Mouse (Mus musculus): Measurements from ENCODE around the gene Nlrc5.

DNA sequence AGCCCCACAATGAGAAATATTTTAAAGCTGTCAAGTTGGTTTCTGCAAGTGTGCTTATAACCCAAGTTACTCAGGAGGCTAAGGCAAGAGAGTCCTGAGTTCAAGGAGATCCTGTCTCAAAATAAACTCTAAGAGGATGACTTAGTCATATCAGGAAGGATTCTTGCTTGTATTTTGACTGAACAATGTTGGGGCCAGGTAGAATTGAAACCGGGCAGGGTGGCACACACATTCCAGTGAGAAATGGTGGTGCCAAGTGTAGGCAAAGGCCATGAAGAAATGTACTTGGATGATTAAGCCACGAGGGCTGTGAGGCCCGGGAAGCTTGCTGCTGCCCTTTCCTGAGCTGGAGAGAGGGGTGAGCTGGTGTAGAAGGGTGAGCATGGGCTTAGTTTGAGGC, 13.0 kb downstream of the Nlrc5 start:
- TF ChIP-seq CTCF (IDR thresholded peaks at IDR 0.05; ENCODE audit: low read depth, low read length) (no peak), POLR2A (IDR thresholded peaks at IDR 0.05; ENCODE audit: extremely low read depth, insufficient read depth, low read length) (no peak)

All from liver, adult 2 months (tissue).